8 mouse cellular contexts compared by ENCODE assay signal in the genomic region with DNA sequence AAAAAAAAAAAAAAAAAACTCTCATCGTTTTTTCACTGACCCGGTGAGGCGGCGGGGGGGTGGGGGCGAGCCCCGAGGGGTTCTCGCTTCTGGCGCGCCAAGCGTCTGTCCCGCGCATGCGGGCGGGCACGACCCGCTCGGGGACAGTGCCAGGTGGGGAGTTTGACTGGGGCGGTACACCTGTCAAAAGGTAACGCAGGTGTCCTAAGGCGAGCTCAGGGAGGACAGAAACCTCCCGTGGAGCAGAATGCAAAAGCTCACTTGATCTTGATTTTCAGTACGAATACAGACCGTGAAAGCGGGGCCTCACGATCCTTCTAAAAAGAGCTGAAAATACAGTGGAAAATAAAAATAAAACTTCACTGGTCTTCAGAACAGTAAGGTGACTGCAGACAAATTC. TPM values are rescaled to one million over a fixed set of nuclear protein-coding genes. Genes with fewer than 3 reads are reported as not detected.
DNase-seq lines count a peak whose midpoint lies in the region; ATAC-seq and TF ChIP-seq lines count a peak whose summit lies in the region.

No protein-coding gene starts in this region.

- in situ Hi-C loops in CH12.LX (cut with MboI; ENCODE audit: low pct_ligation_motif_present, low pct_unique_long_range_greater_than_20kb, low sequenced_read_pairs): no loop called here

- no peak for TF ChIP-seq POLR2A in CH12.LX (IDR thresholded peaks at IDR 0.05; ENCODE audit: low read depth, low read length)

- 48% methylated on average over 25 of the region's 25 CpGs for WGBS in forebrain, postnatal 0 days
- WGBS in liver, embryonic 14.5 days (ENCODE audit: insufficient replicate concordance): 34% methylated on average over 25 of the region's 25 CpGs
- 30% methylated on average over 25 of the region's 25 CpGs for WGBS in neural tube, embryonic 11.5 days
- 38% methylated on average over 25 of the region's 25 CpGs for WGBS in stomach, postnatal 0 days

- no peak overlapping the region for H3K4me3 ChIP-seq in CH12.LX (replicated peaks in 1 of 3; ENCODE audit: low read depth in 2 of 3, low read length in 2 of 3, poor library complexity in 1 of 3)
- no peak overlapping the region for H3K4me3 ChIP-seq in forebrain, postnatal 0 days (ENCODE audit: low read depth, low read length)
- H3K4me3 ChIP-seq in liver, embryonic 14.5 days (ENCODE audit: insufficient read depth in 1 of 2, low read depth in 2 of 2, low read length in 2 of 2): no peak overlapping the region
- H3K4me3 ChIP-seq in neural tube, embryonic 11.5 days (ENCODE audit: low read depth, low read length): no peak overlapping the region
- no peak overlapping the region for H3K4me3 ChIP-seq in stomach, postnatal 0 days (ENCODE audit: low read depth, low read length)

- H3K36me3 ChIP-seq in CH12.LX (replicated peaks in 1 of 2; ENCODE audit: control insufficient read depth in 1 of 2, insufficient read depth in 1 of 2, low read length in 1 of 2): no peaks in the 10 kb centered on the region
- no peaks in the 10 kb centered on the region for H3K36me3 ChIP-seq in forebrain, postnatal 0 days (ENCODE audit: insufficient read depth)
- no peaks in the 10 kb centered on the region for H3K36me3 ChIP-seq in liver, embryonic 14.5 days (replicated peaks; ENCODE audit: control insufficient read depth, insufficient read depth, low read depth)
- no peaks in the 10 kb centered on the region for H3K36me3 ChIP-seq in neural tube, embryonic 11.5 days (ENCODE audit: control insufficient read depth, insufficient read depth, low read length)
- H3K36me3 ChIP-seq in stomach, postnatal 0 days (ENCODE audit: control insufficient read depth, insufficient read depth, low read length): no peaks in the 10 kb centered on the region

- TF ChIP-seq CTCF in CH12.LX (conservative IDR thresholded peaks at IDR 0.05 in 1 of 2, IDR thresholded peaks at IDR 0.05 in 1 of 2; ENCODE audit: low read depth in 2 of 2, low read length in 2 of 2): no peak
- no peak for TF ChIP-seq CTCF in forebrain, postnatal 0 days (IDR thresholded peaks at IDR 0.05; ENCODE audit: low read depth)
- TF ChIP-seq CTCF in liver, embryonic 14.5 days (IDR thresholded peaks at IDR 0.05; ENCODE audit: low read depth): no peak
- TF ChIP-seq CTCF in stomach, postnatal 0 days (IDR thresholded peaks at IDR 0.05; ENCODE audit: low read depth): no peak

- no peaks in the 10 kb centered on the region for H3K9me3 ChIP-seq in CH12.LX (replicated peaks; ENCODE audit: low read length)
- H3K9me3 ChIP-seq in forebrain, postnatal 0 days (ENCODE audit: low read length): no peaks in the 10 kb centered on the region
- no peaks in the 10 kb centered on the region for H3K9me3 ChIP-seq in liver, embryonic 14.5 days (ENCODE audit: control insufficient read depth, low read length)
- no peaks in the 10 kb centered on the region for H3K9me3 ChIP-seq in neural tube, embryonic 11.5 days (ENCODE audit: control insufficient read depth, low read length)
- no peaks in the 10 kb centered on the region for H3K9me3 ChIP-seq in stomach, postnatal 0 days (ENCODE audit: control insufficient read depth, low read length)

- peaks cover 10% of the 10 kb centered on the region for H3K27me3 ChIP-seq in CH12.LX (replicated peaks)
- H3K27me3 ChIP-seq in forebrain, postnatal 0 days (ENCODE audit: insufficient read depth, low read length): no peaks in the 10 kb centered on the region
- no peaks in the 10 kb centered on the region for H3K27me3 ChIP-seq in liver, embryonic 14.5 days (ENCODE audit: control insufficient read depth, insufficient read depth, low read length)
- no peaks in the 10 kb centered on the region for H3K27me3 ChIP-seq in neural tube, embryonic 11.5 days (ENCODE audit: control insufficient read depth, insufficient read depth, low read length)
- no peaks in the 10 kb centered on the region for H3K27me3 ChIP-seq in stomach, postnatal 0 days (ENCODE audit: control insufficient read depth, insufficient read depth, low read length)

- H3K4me1 ChIP-seq in CH12.LX (ENCODE audit: control insufficient read depth in 1 of 2, insufficient read depth in 2 of 2): peaks cover 7 to 19% of the 10 kb centered on the region in 2 experiments; a peak in 3 of 4 replicates
- H3K4me1 ChIP-seq in forebrain, postnatal 0 days (ENCODE audit: insufficient read depth): no peaks in the 10 kb centered on the region
- H3K4me1 ChIP-seq in liver, embryonic 14.5 days (replicated peaks; ENCODE audit: control insufficient read depth in 2 of 2, insufficient read depth in 2 of 2, low read length in 1 of 2): peaks cover 12 to 15% of the 10 kb centered on the region in 2 experiments
- no peaks in the 10 kb centered on the region for H3K4me1 ChIP-seq in neural tube, embryonic 11.5 days (ENCODE audit: control insufficient read depth, insufficient read depth, low read length)
- H3K4me1 ChIP-seq in stomach, postnatal 0 days (replicated peaks; ENCODE audit: control insufficient read depth, insufficient read depth): no peaks in the 10 kb centered on the region

- DNase-seq in CH12.LX (ENCODE audit: extremely low read depth): peak; percentile 87
- peak; percentile 87 for DNase-seq in cerebellum, adult 11-12 months
- DNase-seq in forebrain, postnatal 0 days: peak; percentile 84
- peak; percentile 80 for DNase-seq in heart, postnatal 25 days (ENCODE audit: low spot score)
- DNase-seq in kidney, postnatal 4 days: peak; percentile 95 to 97
- DNase-seq in liver, embryonic 14.5 days (ENCODE audit: low read depth in 3 of 3, low spot score in 3 of 3): peak; percentile 70 to 81 (median 73)
- DNase-seq in neural tube, embryonic 11.5 days (ENCODE audit: low spot score): peak; percentile 88
- peak; percentile 89 for DNase-seq in stomach, postnatal 0 days (ENCODE audit: low spot score)

- no peak overlapping the region for H3K9ac ChIP-seq in CH12.LX (ENCODE audit: insufficient read depth, low read depth)
- H3K9ac ChIP-seq in forebrain, postnatal 0 days: no peak overlapping the region
- no peak overlapping the region for H3K9ac ChIP-seq in liver, embryonic 14.5 days (replicated peaks)
- H3K9ac ChIP-seq in neural tube, embryonic 11.5 days (ENCODE audit: low read length): no peak overlapping the region
- H3K9ac ChIP-seq in stomach, postnatal 0 days (ENCODE audit: low read length): no peak overlapping the region

- H3K4me2 ChIP-seq in CH12.LX (ENCODE audit: insufficient read depth, low read depth, poor library complexity, severe bottlenecking): no peak overlapping the region
- no peak overlapping the region for H3K4me2 ChIP-seq in forebrain, postnatal 0 days (ENCODE audit: low read depth)
- no peak overlapping the region for H3K4me2 ChIP-seq in liver, embryonic 14.5 days (ENCODE audit: low read depth)
- H3K4me2 ChIP-seq in neural tube, embryonic 11.5 days (ENCODE audit: low read depth): no peak overlapping the region
- H3K4me2 ChIP-seq in stomach, postnatal 0 days (replicated peaks; ENCODE audit: low read depth): no peak overlapping the region

- H3K79me2 ChIP-seq in CH12.LX (replicated peaks; ENCODE audit: control insufficient read depth, extremely low read depth, insufficient read depth, poor library complexity, severe bottlenecking): no peaks in the 10 kb centered on the region

- no peak for TF ChIP-seq EP300 in CH12.LX (IDR thresholded peaks at IDR 0.05; ENCODE audit: low read length)
- no peak for TF ChIP-seq EP300 in liver, embryonic 14.5 days (IDR thresholded peaks at IDR 0.05; ENCODE audit: low read depth)
- TF ChIP-seq EP300 in stomach, postnatal 0 days (optimal IDR thresholded peaks at IDR 0.05): no peak

- no peak overlapping the region for H3K27ac ChIP-seq in CH12.LX (ENCODE audit: insufficient read depth, low read depth)
- no peak overlapping the region for H3K27ac ChIP-seq in forebrain, postnatal 0 days (ENCODE audit: low read depth, low read length)
- H3K27ac ChIP-seq in liver, embryonic 14.5 days: no peak overlapping the region
- no peak overlapping the region for H3K27ac ChIP-seq in neural tube, embryonic 11.5 days (ENCODE audit: low read depth, low read length)
- no peak overlapping the region for H3K27ac ChIP-seq in stomach, postnatal 0 days (replicated peaks)

- intact Hi-C loops in heart, postnatal 25 days (cut with DNase I): no loop called here

- dilution Hi-C loops in CH12.LX (cut with MboI; ENCODE audit: extremely low pct_ligation_motif_present, extremely low pct_unique_long_range_greater_than_20kb, low sequenced_read_pairs): no loop called here

- TF ChIP-seq RAD21 in CH12.LX (IDR thresholded peaks at IDR 0.05; ENCODE audit: low read depth, low read length): no peak

- peak; percentile 100 for ATAC-seq in forebrain, postnatal 0 days
- ATAC-seq in liver, embryonic 14.5 days (ENCODE audit: insufficient read depth): peak; percentile 100
- ATAC-seq in neural tube, embryonic 11.5 days (ENCODE audit: insufficient read depth, low FRiP score, low TSS enrichment): peak; percentile 100
- peak; percentile 100 for ATAC-seq in stomach, postnatal 0 days (ENCODE audit: low FRiP score, low TSS enrichment)

RNA-seq across cellular contexts. Expression of gene Hic2, which starts 11.2 kb away (rescaled TPM):
- total RNA-seq in CH12.LX (2012; rRNA removed) (7.5 and 9.6 TPM in 2 replicates), CH12.LX (2014; rRNA removed) (4.5 and 6.2 TPM in 2 replicates)
- polyA plus RNA-seq in CH12.LX (2012; ENCODE audit: insufficient read length, low read depth): 6.3 and 8.1 TPM in 2 replicates
- 10.4 and 14.9 TPM in 2 replicates for total RNA-seq in forebrain, postnatal 0 days (2014; rRNA removed)
- polyA plus RNA-seq in forebrain, postnatal 0 days (2015; fragmentation: Nextera tagmentation; extraction: Ambion mirVana): 2.7 and 4.3 TPM in 2 replicates
- total RNA-seq in heart, postnatal 25 days (2021): 1 to 10 TPM; 2.0 to 2.2 TPM
- polyA plus RNA-seq in liver, embryonic 14.5 days (2012; rRNA removed): 2.0 and 2.2 TPM in 2 replicates
- 2.0 TPM in 2 replicates for polyA plus RNA-seq in liver, embryonic 14.5 days (2014; fragmentation: Nextera tagmentation; extraction: Ambion mirVana)
- 10.0 and 11.2 TPM in 2 replicates for polyA plus RNA-seq in neural tube, embryonic 11.5 days (2014; fragmentation: Nextera tagmentation; extraction: Ambion mirVana)
- 2.1 and 2.4 TPM in 2 replicates for polyA plus RNA-seq in stomach, postnatal 0 days (2015; fragmentation: Nextera tagmentation; extraction: Ambion mirVana)

RNA-seq across cellular contexts. Expression of gene Rimbp3, which starts 13.8 kb away (rescaled TPM):
- total RNA-seq in CH12.LX (2012; rRNA removed) (0.21 and 0.34 TPM in 2 replicates), CH12.LX (2014; rRNA removed) (0.09 TPM in 1 of 2 replicates, not detected in the other)
- 0.06 and 0.08 TPM in 2 replicates for polyA plus RNA-seq in CH12.LX (2012; ENCODE audit: insufficient read length, low read depth)
- total RNA-seq in forebrain, postnatal 0 days (2014; rRNA removed): 3.0 and 3.3 TPM in 2 replicates
- 0.92 and 1.3 TPM in 2 replicates for polyA plus RNA-seq in forebrain, postnatal 0 days (2015; fragmentation: Nextera tagmentation; extraction: Ambion mirVana)
- total RNA-seq in heart, postnatal 25 days (2021): under 1 TPM; 0.08 to 0.14 TPM
- polyA plus RNA-seq in liver, embryonic 14.5 days (2012; rRNA removed): 0.01 and 0.03 TPM in 2 replicates
- 0.05 and 0.06 TPM in 2 replicates for polyA plus RNA-seq in liver, embryonic 14.5 days (2014; fragmentation: Nextera tagmentation; extraction: Ambion mirVana)
- 1.1 TPM in 2 replicates for polyA plus RNA-seq in neural tube, embryonic 11.5 days (2014; fragmentation: Nextera tagmentation; extraction: Ambion mirVana)
- polyA plus RNA-seq in stomach, postnatal 0 days (2015; fragmentation: Nextera tagmentation; extraction: Ambion mirVana): 0.18 TPM in 2 replicates

RNA-seq across cellular contexts. Expression of gene Ube2l3, which starts 19.7 kb away (rescaled TPM):
- 156 and 229 TPM in 2 replicates for total RNA-seq in CH12.LX (2012; rRNA removed)
- 302 and 354 TPM in 2 replicates for total RNA-seq in CH12.LX (2014; rRNA removed)
- 377 and 386 TPM in 2 replicates for polyA plus RNA-seq in CH12.LX (2012; ENCODE audit: insufficient read length, low read depth)
- total RNA-seq in forebrain, postnatal 0 days (2014; rRNA removed): 127 and 136 TPM in 2 replicates
- polyA plus RNA-seq in forebrain, postnatal 0 days (2015; fragmentation: Nextera tagmentation; extraction: Ambion mirVana): 330 and 371 TPM in 2 replicates
- total RNA-seq in heart, postnatal 25 days (2021): 100 to 1,000 TPM; 102 to 113 TPM
- 34.6 and 65.1 TPM in 2 replicates for polyA plus RNA-seq in liver, embryonic 14.5 days (2012; rRNA removed)
- polyA plus RNA-seq in liver, embryonic 14.5 days (2014; fragmentation: Nextera tagmentation; extraction: Ambion mirVana): 208 and 218 TPM in 2 replicates
- polyA plus RNA-seq in neural tube, embryonic 11.5 days (2014; fragmentation: Nextera tagmentation; extraction: Ambion mirVana): 397 and 405 TPM in 2 replicates
- 276 and 278 TPM in 2 replicates for polyA plus RNA-seq in stomach, postnatal 0 days (2015; fragmentation: Nextera tagmentation; extraction: Ambion mirVana)

RNA-seq across cellular contexts. Expression of gene Tmem191c, which starts 53.7 kb away (rescaled TPM):
- total RNA-seq in CH12.LX (2012; rRNA removed) (5.9 and 11.3 TPM in 2 replicates), CH12.LX (2014; rRNA removed) (2.6 and 3.2 TPM in 2 replicates)
- polyA plus RNA-seq in CH12.LX (2012; ENCODE audit: insufficient read length, low read depth): 7.6 and 7.9 TPM in 2 replicates
- total RNA-seq in forebrain, postnatal 0 days (2014; rRNA removed): 55.2 and 71.0 TPM in 2 replicates
- polyA plus RNA-seq in forebrain, postnatal 0 days (2015; fragmentation: Nextera tagmentation; extraction: Ambion mirVana): 36.2 and 53.5 TPM in 2 replicates
- 1 to 10 TPM; 2.0 to 2.7 TPM for total RNA-seq in heart, postnatal 25 days (2021)
- 2.9 and 4.3 TPM in 2 replicates for polyA plus RNA-seq in liver, embryonic 14.5 days (2012; rRNA removed)
- polyA plus RNA-seq in liver, embryonic 14.5 days (2014; fragmentation: Nextera tagmentation; extraction: Ambion mirVana): 1.6 TPM in 2 replicates
- 6.7 and 6.8 TPM in 2 replicates for polyA plus RNA-seq in neural tube, embryonic 11.5 days (2014; fragmentation: Nextera tagmentation; extraction: Ambion mirVana)
- 8.8 and 10.6 TPM in 2 replicates for polyA plus RNA-seq in stomach, postnatal 0 days (2015; fragmentation: Nextera tagmentation; extraction: Ambion mirVana)
